Mouse (Mus musculus): ENCODE measurements at regions not wholly inside any gene's neighbourhood (a gene's known extent, or its start where the extent isn't known, plus 50 kb on each side); places are given as distances from the start of the nearest gene placed in this dataset.
A peak's percentile ranks its signal among the peaks of the same experiment; 100 is the strongest.

DNA sequence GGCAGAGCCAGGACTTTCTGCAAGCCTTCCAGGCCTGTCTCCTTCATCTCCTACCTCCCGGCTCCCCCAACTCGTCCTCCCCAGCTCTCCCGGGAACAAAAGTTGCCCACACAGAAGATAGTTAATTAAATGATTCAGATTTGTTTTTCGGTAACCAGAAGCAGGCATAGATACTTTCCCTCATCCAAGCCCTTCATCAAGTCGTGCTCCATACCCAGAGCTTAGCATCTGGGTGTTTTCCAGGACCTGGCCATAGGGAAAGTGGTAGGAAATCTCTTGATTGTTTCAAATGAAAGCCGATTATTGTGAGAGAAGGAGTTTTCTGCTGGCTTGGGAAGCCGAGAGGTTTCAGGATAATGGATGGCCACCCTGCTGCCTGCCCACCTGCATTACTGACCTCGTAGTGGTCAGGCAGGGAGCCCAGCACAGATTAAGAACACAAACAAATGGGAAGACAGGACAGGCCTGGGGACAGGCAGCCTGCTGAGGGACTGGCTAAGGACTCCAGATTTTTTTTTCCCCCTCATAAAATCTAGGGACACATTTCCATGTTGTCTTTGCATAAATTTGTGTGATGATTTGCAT lies 142.2 kb upstream of the Cadm1 start:
- no peak for DNase-seq (ENCODE audit: extremely low read depth, low read depth)

DNA sequence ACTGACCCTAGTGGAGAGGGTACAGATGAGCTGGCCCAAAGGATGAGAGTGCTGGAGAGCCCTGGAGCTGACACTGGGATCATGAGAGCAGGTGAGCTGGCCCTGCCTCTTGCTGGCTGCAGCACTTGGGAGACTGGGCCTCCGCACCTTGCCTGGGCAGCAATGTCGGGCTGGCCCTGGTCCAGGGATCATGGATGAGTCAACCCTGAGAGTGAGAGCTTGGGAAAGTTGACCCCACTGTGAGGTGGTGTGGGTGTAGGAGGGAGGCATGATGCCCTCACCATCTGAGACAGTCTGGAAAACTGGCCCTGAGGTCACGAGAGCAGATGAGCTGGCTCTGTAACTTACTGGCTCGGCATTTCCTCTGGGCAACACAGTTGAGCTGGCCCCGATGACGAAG lies 140.1 kb upstream of the Cadm1 start:
- DNase-seq (ENCODE audit: extremely low read depth, low read depth) = no peak

DNA sequence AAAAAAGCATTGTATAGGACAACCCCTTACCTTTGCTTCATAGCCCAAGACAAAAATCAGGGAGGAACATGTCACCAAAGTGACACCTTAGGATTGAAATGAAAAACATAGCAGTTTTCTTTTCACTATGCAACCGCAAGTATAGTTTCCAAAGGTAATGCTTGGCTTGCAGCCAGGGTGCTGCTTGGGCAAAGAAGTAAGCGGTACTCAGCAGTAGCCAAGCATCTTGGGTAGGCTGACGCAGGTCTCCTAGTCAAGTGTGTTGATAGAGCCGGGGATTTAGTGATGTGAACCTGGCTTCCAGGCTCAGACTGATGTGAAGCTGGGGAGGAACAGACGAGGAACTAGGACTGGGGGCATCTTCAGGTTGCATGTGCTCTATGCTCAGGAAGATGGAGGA lies 138.3 kb upstream of the Cadm1 start:
- no peak for DNase-seq (ENCODE audit: extremely low read depth, low read depth)

DNA sequence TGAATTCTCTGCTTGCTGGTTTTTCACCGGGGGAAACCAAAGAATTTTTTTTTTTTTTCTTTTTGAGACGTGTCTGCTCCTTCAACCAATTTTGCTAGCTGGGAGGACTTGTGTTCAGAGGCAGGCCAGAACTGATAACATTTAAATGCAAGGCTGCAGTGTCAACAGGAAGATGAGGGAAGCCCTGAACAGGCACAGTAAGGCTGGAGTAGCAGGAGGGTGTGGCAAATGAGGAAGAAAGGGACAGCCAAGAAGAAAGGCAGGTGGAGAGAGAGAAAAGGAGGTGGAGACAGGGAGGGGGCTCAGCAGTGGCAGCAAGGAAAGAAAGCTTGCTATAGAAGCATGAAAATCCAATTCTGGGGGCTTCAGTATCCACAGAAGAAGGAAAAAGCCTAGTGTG lies 130.4 kb upstream of the Cadm1 start:
- DNase-seq (ENCODE audit: extremely low read depth, low read depth) = peak; percentile 9

DNA sequence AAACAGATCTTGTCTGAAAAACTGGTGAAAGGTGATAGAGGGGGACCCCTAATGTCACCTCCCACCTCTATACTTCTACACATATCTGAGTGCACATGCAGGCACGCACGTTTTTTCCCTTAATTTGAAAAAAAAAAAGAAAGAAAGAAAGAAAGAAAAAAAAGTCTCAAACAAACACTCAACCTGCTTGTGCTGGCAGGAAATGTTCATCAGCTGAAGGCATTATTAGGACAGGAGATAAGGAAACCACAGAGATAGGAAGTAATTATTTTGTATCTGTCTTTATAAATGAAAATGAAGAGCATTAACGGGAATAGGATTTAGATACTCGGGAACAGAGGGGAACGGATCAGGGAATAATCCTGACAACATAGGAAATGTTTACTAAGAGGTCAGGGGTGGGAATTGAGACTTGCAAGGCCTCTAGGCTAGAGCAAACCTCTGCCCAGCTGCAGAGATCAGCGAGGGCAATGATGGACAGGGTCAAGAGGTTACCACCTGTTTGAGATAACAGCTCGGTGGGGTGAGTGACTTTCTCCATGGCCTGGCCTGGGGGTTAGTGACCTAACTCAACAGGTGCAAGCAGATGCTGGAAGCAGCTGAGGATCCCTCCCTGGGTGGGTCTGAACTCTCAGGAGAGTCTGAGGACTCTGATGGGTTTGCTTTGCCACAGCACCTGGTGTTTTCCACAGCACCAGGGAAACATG lies 129.7 kb upstream of the Cadm1 start:
- no peak for DNase-seq (ENCODE audit: extremely low read depth, low read depth)

DNA sequence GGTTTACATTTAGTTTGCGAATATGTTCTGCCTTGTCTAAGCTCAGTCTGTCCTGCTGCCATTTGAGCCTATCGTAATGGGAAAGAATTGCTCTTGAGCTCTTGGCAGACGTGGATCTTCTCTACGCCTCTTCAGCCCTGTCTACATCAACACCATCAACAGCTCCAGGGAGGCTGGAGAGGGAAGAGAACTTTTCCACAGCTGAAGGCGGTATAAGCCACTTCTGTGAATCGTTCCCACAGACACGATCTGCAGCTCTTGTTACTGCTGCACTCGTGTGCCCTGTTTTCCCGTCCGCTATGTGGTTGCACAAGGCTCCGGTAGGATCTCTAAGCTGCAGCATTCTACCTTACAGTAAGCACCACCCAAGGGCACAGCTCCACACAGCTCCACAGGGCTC lies 128.5 kb upstream of the Cadm1 start:
- DNase-seq (ENCODE audit: extremely low read depth, low read depth) = no peak

DNA sequence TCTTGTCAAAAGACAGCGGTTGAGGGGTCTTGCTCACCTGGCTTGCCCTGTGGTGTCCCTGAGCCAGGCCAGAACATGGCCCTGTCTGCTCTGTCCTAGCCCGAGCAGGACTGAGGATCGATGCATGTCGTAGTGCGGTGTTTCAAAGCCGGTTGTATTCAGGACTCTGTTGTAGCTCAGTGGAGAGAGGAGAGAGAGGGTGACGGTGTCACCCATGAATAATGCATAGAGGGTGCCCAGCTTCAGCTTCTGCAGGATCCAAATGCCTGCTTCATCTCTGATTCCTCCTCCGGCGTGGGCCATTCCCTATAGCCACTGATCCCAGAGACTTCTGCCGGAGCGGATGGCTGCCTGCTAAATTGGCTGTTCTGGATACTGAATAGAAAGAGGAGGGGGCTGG lies 126.7 kb upstream of the Cadm1 start:
- DNase-seq (ENCODE audit: extremely low read depth, low read depth) = no peak

DNA sequence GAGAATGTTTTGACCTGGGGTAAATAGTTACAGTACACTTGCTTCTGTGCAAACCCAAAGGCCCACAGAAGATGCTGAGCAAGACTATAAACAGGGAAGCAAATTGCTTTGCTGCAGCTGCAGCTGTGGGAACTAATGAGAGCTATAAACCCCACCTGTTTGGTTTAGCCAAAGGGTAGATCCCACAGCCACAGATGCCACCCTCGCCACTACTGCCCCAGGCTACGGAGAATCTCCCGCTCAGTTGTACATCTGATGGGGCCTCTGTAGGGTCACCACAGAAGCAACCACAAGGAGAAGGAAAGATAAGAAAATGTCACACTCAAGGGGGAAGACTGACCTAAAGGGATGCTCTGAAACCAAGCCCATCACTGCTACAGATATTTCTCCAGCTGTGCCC lies 125.2 kb upstream of the Cadm1 start:
- DNase-seq (ENCODE audit: extremely low read depth, low read depth) = no peak

DNA sequence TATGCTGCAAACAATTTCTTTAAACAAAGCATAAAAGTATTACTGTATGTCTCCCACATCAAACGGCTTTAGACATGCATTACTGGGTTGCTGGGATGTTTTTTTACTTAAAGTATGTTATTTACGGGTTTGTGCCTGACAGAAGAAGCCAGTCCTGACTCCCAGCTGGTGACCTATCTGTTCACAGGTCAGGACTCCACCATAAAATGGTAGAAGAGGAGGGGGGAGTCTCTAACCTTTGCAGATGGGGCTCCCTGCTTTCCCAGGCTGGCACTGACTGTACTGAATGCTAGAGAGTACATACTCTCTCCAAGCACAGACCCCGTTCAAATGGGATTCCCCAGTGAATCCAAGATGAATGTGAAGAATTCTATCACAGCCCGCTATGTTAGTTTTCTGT lies 124.4 kb upstream of the Cadm1 start:
- no peak for DNase-seq (ENCODE audit: extremely low read depth, low read depth)

DNA sequence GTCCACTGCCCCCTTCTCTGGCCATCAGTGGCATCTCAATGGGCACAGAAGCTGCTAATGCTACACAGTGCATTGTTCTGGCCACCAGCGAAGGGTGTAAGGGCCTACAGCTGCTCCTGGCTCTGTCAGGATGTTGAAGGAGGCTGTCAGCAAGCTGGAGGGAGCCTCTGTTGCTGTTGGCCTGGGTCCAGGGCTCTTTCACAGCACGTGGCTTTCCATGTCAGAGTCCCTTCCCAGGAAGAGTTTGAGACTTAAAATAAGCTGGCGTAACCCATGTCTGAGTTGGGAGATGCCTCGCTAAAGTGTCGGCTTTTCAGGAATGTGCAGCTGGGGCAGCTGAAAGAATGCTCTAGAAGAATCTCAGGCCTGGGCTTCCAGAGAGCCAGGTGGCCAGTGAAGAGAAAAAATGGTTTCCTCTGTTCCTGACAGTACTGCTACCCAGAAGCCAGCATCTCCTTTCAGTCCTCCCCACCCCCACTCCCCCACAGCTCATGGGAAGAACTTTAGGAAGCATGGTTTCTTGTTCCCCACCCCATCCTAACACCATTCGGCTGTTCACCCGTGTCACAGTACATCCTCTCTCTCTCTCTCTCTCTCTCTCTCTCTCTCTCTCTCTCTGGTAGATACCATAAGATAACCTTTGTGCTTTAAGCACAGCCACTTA lies 122.8 kb upstream of the Cadm1 start:
- DNase-seq (ENCODE audit: extremely low read depth, low read depth) = no peak

DNA sequence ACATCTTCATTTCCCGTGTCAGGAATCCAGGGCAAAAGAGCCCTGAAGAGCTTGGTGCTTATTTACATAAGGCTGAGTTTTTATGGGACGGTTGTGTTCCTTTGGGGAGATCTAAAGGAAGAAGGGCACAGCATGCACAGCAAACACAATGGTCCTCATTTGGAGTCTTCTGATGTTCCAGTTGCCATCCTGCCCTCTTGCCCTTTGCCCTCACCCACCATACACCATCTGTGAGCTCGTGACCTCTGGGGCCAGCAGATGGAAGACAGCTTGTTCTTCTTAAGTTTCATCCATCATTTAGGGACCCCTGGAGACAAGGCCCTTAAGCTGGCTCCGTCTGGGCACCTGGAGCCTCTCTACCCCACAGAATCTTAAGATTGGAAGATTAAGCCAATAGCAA lies 121.9 kb upstream of the Cadm1 start:
- DNase-seq (ENCODE audit: extremely low read depth, low read depth) = no peak

DNA sequence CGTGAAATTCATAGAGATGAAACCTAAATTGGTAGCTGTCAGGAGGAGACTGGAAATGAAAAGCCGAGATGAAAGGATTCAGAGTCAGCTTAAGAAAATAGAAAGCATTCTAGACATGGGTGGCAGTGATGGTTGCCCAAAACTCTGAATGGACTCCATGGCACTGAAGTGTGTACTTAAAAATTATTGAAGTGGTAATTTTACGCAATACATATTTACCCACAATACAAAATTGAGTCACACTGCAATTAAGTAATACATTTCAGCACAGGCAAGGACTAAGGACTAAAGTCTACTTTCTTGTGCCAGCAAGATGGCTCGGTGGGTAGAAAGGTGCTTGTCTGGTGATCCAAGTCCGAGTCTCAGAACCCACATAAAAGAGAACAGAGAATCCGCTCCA lies 120.4 kb upstream of the Cadm1 start:
- no peak for DNase-seq (ENCODE audit: extremely low read depth, low read depth)

DNA sequence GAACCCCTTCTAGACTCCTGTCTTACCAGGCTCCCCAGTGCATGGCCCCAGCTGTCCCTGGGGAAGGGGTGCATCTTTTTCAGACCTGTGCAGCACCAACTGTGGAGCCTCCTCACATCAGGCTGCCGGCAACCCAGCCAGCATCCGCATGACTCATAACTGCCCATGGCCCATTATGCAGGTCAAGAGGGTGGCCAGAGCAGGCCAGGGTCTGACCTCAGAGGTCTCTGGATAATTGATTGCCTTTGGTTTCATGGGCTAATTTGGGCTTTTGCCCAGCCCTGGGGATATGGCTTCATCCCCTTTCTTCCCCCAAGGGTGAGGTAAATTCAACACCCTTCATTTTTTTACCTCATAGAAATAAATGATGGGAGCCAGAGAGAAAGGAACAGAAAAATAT lies 117.2 kb upstream of the Cadm1 start:
- no peak for DNase-seq (ENCODE audit: extremely low read depth, low read depth)

DNA sequence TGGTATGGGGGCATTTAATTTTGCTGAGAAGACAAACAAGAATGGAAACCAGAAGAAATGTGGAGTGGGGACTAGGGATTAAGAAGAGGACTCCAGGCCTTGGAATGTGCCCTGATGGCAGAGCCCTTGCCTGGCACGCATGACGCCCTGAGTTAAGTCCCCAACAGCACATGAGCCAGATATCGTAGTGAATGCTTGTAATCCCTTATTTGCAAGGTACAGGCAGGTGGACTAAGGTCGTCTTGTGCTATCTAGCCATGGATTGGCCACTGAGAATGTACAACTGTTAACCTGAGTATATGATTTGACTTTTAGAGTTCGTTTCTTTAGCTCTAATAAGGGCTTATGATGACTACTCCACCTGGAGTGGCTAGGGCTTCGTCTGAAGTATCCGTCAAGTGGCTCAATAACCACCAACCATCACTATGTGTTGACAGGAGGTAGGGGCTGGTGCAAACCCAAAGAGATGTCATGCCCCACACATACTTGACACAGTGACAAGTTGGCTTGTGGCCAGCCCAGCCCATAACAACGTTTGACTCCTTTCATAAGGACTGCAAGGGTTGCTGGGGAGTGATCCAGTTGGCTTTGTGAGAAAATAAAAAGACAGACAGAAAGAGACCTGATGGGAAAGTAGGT lies 115.5 kb upstream of the Cadm1 start:
- DNase-seq (ENCODE audit: extremely low read depth, low read depth) = no peak

DNA sequence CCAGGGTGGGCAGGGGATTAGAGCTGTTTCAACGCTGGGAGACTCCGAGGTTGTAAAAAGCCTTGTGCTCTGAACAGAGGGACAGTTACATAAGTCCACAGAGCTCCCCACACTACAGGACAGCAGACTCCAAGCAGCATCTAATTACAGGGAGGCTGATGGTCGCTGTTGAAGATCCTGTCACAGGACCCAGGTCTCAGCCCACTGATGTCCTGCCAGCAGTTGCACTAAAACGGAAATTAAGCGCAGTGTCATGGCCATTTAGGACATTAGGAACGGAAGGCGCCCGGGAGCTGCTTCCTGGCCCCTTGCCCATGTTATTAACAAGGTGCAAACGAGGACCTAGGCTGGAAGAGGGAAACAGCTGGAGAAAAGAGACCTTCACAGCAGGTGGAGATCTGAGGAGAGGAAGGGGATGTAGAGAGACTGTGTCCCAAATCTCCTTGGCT lies 107.8 kb upstream of the Cadm1 start:
- no peak for DNase-seq (ENCODE audit: extremely low read depth, low read depth)

DNA sequence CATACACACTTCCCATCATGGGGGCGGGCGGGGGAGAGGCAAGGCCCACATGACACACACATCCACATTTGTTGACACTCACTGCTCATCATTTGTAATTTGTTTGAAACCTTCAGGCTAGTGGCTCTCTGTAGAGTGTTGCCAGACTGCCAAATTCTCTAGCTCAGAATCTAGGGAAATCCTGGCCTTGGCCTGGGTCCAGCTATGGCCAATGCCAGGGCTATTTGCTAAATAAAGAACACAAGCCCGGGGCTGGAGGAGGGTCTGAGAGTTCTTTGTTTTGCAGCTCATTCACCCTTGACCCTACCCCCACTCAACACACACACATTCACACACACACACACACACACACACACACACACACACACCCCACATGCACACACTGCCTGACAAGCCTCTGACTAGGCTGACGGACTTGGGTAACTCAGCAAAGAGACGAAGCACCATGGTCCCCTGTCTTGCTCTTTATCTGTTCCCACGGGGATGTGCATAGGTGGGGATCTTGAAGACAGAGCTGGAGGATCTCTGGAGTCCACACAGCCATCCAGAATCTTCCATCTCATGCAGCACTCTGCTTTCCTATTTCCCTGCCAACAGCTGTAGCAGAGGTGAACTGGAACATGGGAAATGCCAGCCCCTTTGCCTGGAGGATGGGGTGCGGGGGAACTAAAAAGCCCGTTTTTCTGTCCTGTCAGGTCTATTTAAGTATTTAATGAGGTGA lies 107.1 kb upstream of the Cadm1 start:
- DNase-seq (ENCODE audit: extremely low read depth, low read depth) = no peak

DNA sequence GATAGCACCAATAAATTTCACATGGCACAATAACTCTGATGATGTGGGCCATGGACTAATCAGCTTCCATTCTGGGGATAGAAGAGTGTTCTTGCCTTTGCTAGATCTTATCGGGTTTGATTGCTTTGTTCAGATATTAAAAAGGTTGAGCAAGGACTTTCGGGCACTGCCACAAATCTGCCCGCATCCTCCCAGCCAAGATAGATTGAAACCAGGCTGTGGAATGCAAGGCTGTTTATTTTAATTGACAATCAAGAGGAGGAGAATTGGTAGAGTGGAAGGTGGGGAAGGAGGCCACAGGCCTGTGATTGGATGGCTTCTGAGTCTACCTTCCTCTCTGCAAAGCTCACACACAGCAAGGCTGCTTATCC lies 106.5 kb upstream of the Cadm1 start:
- no peak for DNase-seq (ENCODE audit: extremely low read depth, low read depth)

DNA sequence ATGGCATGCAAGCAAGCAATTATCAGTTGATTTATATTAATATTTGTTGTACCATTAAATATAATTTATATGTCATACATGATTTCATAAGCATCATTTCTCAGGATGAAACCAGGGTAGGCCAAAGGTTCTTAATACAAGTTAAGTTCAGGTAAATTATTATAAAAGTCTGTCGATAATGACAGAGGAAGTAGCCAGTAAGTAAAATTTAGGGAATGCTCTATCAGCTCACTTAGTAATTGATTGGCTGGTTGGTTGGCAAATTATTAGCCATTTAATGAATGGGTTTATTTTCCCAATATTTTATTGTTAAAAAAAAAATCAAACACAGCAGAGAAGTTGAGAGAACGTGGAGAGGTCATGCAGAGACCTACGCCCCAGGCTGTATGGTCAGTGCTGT lies 105.8 kb upstream of the Cadm1 start:
- DNase-seq (ENCODE audit: extremely low read depth, low read depth) = no peak

DNA sequence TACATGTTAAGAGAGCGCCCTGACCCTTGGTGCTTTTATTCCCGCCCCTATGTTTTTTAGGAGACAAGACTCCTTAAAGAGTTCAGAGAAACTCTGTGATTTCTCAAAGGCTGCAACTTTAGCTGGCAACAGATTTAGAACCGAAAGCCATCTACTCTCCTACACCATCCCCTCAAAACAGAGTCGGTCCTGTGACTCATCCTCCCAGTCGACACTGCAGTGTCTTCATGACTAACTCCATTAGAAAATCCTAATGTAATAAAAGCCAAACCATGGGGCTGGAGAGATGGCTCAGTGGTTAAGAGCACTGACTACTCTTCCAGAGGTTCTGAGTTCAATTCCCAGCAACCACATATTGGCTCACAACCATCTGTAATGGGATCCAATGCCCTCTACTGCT lies 103.3 kb upstream of the Cadm1 start:
- no peak for DNase-seq (ENCODE audit: extremely low read depth, low read depth)

DNA sequence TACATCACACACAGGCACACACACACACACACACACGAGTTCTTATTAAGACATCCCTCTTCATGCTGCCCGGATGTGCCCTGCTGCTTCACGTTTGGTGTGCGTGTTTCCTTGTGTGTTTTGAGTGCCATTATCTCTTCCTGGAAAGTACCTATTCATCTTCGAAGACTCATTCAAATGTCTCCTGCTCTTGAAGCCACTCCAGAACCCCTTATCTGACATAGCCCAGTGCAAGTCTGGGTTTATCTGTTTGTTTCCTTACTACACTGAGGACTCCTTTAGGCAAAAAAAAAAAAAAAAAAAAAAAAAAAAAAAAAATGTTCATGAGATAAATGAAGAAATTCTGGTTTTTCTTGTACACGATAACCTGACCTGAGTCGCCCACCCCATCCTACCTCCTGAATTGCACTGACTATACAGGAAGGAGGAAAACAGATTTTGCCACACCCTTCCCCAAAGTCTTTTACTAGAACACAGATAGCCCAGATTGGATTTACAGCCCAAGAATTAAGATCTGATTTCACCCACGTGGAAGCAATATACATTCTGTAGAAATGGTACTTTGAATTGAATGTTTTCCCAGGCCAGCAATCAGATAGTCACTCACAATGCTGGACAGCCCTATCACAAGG lies 101.1 kb upstream of the Cadm1 start:
- no peak for DNase-seq (ENCODE audit: extremely low read depth, low read depth)

DNA sequence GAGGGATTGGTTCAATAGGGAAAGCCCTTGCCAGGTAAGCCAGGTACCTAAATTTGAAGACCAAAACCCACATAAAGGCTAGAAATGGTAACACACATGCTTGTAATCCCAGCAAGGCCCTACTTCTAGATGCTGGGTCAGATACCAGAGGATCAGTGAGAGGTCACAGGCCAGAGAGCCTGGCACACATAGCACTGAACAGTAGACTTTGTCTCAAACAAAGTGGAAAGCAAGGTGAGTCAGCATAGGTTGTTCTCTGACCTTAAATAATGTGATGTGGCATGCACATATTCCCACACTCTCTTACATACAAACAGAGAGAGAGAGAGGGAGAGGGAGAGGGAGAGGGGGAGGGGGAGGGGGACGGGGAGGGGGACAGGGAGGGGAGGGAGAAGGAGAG lies 100.3 kb upstream of the Cadm1 start:
- DNase-seq (ENCODE audit: extremely low read depth, low read depth) = no peak

Data from MEL-GATA-1-ER (cell line).